Mouse (Mus musculus) ES-Bruce4 (cell line): ENCODE data around the gene Smoc1. TPM values are rescaled to one million over a fixed set of nuclear protein-coding genes. Genes with fewer than 3 reads are reported as not detected.

Experiments used
- H3K27ac ChIP-seq: 2 replicates; pipeline ENCODE4 v1.5.1; 2012; ENCODE audit warnings: low read length, inconsistent platforms; ENCODE audit not compliant: insufficient read depth
- H3K27me3 ChIP-seq: 2 replicates; pipeline ENCODE4 v1.6.1; 2012; ENCODE audit warnings: mild to moderate bottlenecking, low read length, inconsistent platforms; ENCODE audit not compliant: control insufficient read depth, poor library complexity, insufficient read depth, severe bottlenecking
- H3K36me3 ChIP-seq: 2 replicates; pipeline ENCODE4 v1.6.1; 2012; ENCODE audit warnings: inconsistent platforms, mild to moderate bottlenecking, low read length, moderate library complexity; ENCODE audit not compliant: control insufficient read depth, poor library complexity, insufficient read depth, severe bottlenecking
- H3K4me1 ChIP-seq: one replicate; pipeline ENCODE4 v1.8.1; 2011; ENCODE audit warnings: low read length; ENCODE audit not compliant: control insufficient read depth, insufficient read depth
- H3K4me3 ChIP-seq: 2 replicates; pipeline ENCODE4 v1.5.1; 2011; ENCODE audit warnings: low read depth, mild to moderate bottlenecking, low read length
- H3K9ac ChIP-seq: 2 replicates; pipeline ENCODE4 v1.6.1; 2012; ENCODE audit warnings: low read depth, mild to moderate bottlenecking, inconsistent platforms; ENCODE audit not compliant: poor library complexity, severe bottlenecking
- H3K9me3 ChIP-seq: replicated peaks from 2 replicates; pipeline ENCODE4 v1.6.1; 2012; ENCODE audit warnings: mild to moderate bottlenecking, low read length, inconsistent platforms; ENCODE audit not compliant: control insufficient read depth, poor library complexity, insufficient read depth, severe bottlenecking
- CTCF ChIP-seq: IDR thresholded peaks from one replicate; pipeline ENCODE4 v1.8.1; 2011; ENCODE audit warnings: low read depth, low read length
- EP300 ChIP-seq: IDR thresholded peaks from 2 replicates; pipeline ENCODE4 v1.6.1; 2011; ENCODE audit warnings: low read depth, low read length; ENCODE audit not compliant: insufficient read depth
- POLR2A ChIP-seq: IDR thresholded peaks from one replicate; pipeline ENCODE4 v1.8.1; 2011; ENCODE audit warnings: low read length; ENCODE audit not compliant: insufficient read depth
- polyA plus RNA-seq: library from polyadenylated mRNA; stranded (reverse); fragments of >200 nt; gene quantifications from 2 replicates; pipeline ENCODE4 v1.2.4, GENCODE M21; 2011; ENCODE audit warnings: low read depth; ENCODE audit not compliant: missing spikeins, insufficient read depth, insufficient read length

The Smoc1 gene
- polyA plus RNA-seq, 1 experiment: 6.7 TPM

DNA sequence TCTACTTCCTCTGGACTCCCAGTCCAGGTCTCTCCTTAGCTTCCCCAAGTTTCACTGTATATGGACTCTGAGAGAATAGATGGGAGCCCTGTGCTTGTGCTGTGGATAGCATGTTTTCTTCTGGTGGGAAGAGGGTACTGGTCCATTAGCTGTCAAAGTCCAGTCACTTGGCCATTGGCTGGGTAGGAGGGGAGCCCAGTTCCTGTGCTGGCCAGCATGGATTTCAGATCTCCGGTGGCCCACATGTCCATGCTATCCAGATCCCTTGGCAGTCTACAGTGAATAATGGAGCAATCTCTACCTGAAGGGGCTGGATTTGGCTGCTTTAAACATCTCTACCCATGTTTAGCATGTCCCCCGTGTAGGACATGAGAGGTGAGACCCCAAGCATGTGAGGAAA lies 158.4 kb downstream of the Smoc1 start:
- H3K9ac ChIP-seq: no peak overlapping the region

DNA sequence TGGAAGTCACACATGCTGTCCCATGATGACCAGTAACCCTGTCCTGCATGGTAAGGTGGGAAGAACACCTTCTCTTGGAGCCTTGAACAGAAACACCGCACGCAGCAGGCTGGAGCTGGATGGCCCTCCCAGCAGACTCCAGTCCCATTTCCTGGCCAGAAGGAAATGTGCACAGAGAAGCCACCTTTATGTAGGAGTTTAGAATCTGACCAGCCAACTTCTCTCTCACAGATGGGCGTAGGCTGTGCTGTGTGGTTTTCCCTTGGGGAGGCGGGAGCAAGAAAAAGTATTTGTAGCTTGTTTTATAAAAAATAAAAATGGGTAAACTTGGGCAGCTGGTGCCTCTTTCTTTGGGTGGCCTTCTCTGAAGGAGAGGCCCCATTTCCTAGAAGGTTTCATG lies 159.5 kb downstream of the Smoc1 start:
- no peak overlapping the region for H3K27ac ChIP-seq
- no peaks in the 10 kb centered on the region for H3K4me1 ChIP-seq
- no peak for TF ChIP-seq POLR2A
- no peak overlapping the region for H3K4me3 ChIP-seq
- no peak overlapping the region for H3K9ac ChIP-seq
- no peaks in the 10 kb centered on the region for H3K27me3 ChIP-seq
- no peaks in the 10 kb centered on the region for H3K36me3 ChIP-seq
- no peaks in the 10 kb centered on the region for H3K9me3 ChIP-seq

More for the DNA sequence above, 158.4 kb downstream of the Smoc1 start:
- H3K27ac ChIP-seq: no peak overlapping the region
- H3K4me1 ChIP-seq: no peaks in the 10 kb centered on the region
- no peaks in the 10 kb centered on the region for H3K27me3 ChIP-seq
- no peaks in the 10 kb centered on the region for H3K36me3 ChIP-seq
- no peak overlapping the region for H3K4me3 ChIP-seq
- TF ChIP-seq CTCF (no peak), POLR2A (no peak), EP300 (no peak)
- no peaks in the 10 kb centered on the region for H3K9me3 ChIP-seq

GRCm38 (mm10) chr12:81186668-81187067 lies 160.1 kb downstream of the Smoc1 start:
- TF ChIP-seq POLR2A: no peak
- TF ChIP-seq EP300: no peak
- TF ChIP-seq CTCF: no peak
- Histone ChIP-seq H3K9me3 (no peaks in the 10 kb centered on the region), H3K36me3 (no peaks in the 10 kb centered on the region), H3K4me3 (no peak overlapping the region), H3K4me1 (no peaks in the 10 kb centered on the region), H3K9ac (no peak overlapping the region), H3K27ac (no peak overlapping the region), H3K27me3 (no peaks in the 10 kb centered on the region)

GRCm38 (mm10) chr12:81188423-81188822 lies 161.8 kb downstream of the Smoc1 start:
- no peak overlapping the region for H3K4me3 ChIP-seq
- H3K27ac ChIP-seq: no peak overlapping the region
- no peaks in the 10 kb centered on the region for H3K9me3 ChIP-seq
- H3K4me1 ChIP-seq: no peaks in the 10 kb centered on the region
- no peaks in the 10 kb centered on the region for H3K36me3 ChIP-seq
- TF ChIP-seq POLR2A: no peak
- TF ChIP-seq CTCF: no peak
- no peak for TF ChIP-seq EP300
- no peak overlapping the region for H3K9ac ChIP-seq
- H3K27me3 ChIP-seq: no peaks in the 10 kb centered on the region

- H3K36me3 ChIP-seq: no peaks in the 10 kb centered on the region
- H3K4me1 ChIP-seq: no peaks in the 10 kb centered on the region
- H3K9ac ChIP-seq: no peak overlapping the region
- no peak overlapping the region for H3K27ac ChIP-seq
- no peak overlapping the region for H3K4me3 ChIP-seq
- no peaks in the 10 kb centered on the region for H3K27me3 ChIP-seq
- TF ChIP-seq EP300 (no peak), CTCF (no peak), POLR2A (no peak)
- H3K9me3 ChIP-seq: no peaks in the 10 kb centered on the region
These were observed 162.4 kb downstream of the Smoc1 start for GRCm38 (mm10) chr12:81188996-81189395.

DNA sequence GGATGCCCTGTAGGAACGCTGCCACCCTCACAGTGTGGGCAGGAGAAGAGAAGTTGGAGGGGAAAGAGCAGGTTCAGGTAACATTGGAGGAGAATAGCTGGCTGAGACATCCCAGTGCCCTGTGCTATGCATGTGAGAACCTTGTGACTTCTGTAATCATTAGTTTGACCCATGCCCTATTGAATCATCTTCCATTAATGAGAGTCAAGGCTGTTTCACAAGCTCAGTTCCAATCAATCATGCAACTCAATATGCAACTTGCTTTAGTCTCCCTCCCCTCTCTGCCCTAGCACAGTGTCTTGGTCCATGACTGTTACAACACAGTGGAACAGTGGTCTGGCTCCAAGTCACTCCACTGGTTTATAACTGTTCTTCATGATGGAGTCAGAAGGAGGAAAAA lies 163.0 kb downstream of the Smoc1 start:
- Histone ChIP-seq H3K27me3 (no peaks in the 10 kb centered on the region), H3K27ac (no peak overlapping the region), H3K9ac (no peak overlapping the region), H3K36me3 (no peaks in the 10 kb centered on the region), H3K4me3 (no peak overlapping the region), H3K4me1 (no peaks in the 10 kb centered on the region), H3K9me3 (no peaks in the 10 kb centered on the region)
- TF ChIP-seq EP300 (no peak), CTCF (no peak), POLR2A (no peak)
